Mouse (Mus musculus) MEL (cell line): Measurements from ENCODE around the gene Cd300ld3. TPM values are rescaled to one million over a fixed set of nuclear protein-coding genes. Genes with fewer than 3 reads are reported as not detected.

Experiments
- DNase-seq: peaks from one replicate; pipeline ENCODE4 v3.0.0; 2011; ENCODE audit warnings: low read depth, low spot score
- H3K27ac ChIP-seq: 2 replicates; pipeline ENCODE4 v1.5.1; 2012; ENCODE audit warnings: low read depth, mild to moderate bottlenecking, control low read depth, low read length, moderate library complexity; ENCODE audit not compliant: control insufficient read depth
- H3K27me3 ChIP-seq, 2 experiments: fragments of 150-350 bp in 1 of 2; sonication (generic) in 1 of 2; 2 replicates each; pipeline ENCODE4 v1.6.1; 2012; ENCODE audit warnings: low read length in 2 of 2, mild to moderate bottlenecking in 2 of 2, improper control_type of control experiment in 1 of 2, moderate library complexity in 1 of 2; ENCODE audit not compliant: insufficient read depth in 2 of 2, control insufficient read depth in 1 of 2
- H3K36me3 ChIP-seq, 2 experiments: 2 replicates each; pipeline ENCODE4 v1.6.1; 2012 to 2014; ENCODE audit warnings: low read length in 2 of 2, improper control_type of control experiment in 1 of 2, inconsistent platforms in 1 of 2, mild to moderate bottlenecking in 1 of 2; ENCODE audit not compliant: insufficient read depth in 2 of 2, control insufficient read depth in 1 of 2
- H3K4me1 ChIP-seq, 2 experiments: fragments of 150-350 bp in 1 of 2; sonication (generic) in 1 of 2; 2 replicates each; pipeline ENCODE4 v1.6.1; 2012; ENCODE audit warnings: low read length in 2 of 2, improper control_type of control experiment in 1 of 2, mild to moderate bottlenecking in 1 of 2; ENCODE audit not compliant: insufficient read depth in 2 of 2, control insufficient read depth in 1 of 2
- H3K4me3 ChIP-seq, 2 experiments: fragments of 150-350 bp in 1 of 2; sonication (generic) in 1 of 2; 2 replicates each; pipeline ENCODE4 v1.5.1; 2012; ENCODE audit warnings: low read depth in 2 of 2, low read length in 2 of 2, mild to moderate bottlenecking in 2 of 2, moderate library complexity in 2 of 2, control low read depth in 1 of 2, improper control_type of control experiment in 1 of 2; ENCODE audit not compliant: control insufficient read depth in 1 of 2, insufficient read depth in 1 of 2
- H3K79me2 ChIP-seq: 2 replicates; pipeline ENCODE4 v1.6.1; 2012; ENCODE audit warnings: mild to moderate bottlenecking, low read length, moderate library complexity; ENCODE audit not compliant: control insufficient read depth, poor library complexity, insufficient read depth
- H3K9ac ChIP-seq: 2 replicates; pipeline ENCODE4 v1.6.1; 2012; ENCODE audit warnings: low read depth, mild to moderate bottlenecking, control low read depth, low read length, moderate library complexity; ENCODE audit not compliant: control insufficient read depth, poor library complexity, severe bottlenecking
- H3K9me3 ChIP-seq: fragments of 150-350 bp; sonication (generic); replicated peaks from 2 replicates; pipeline ENCODE4 v1.6.1; 2012; ENCODE audit warnings: mild to moderate bottlenecking, low read length, improper control_type of control experiment, moderate library complexity; ENCODE audit not compliant: insufficient read depth
- BHLHE40 ChIP-seq: IDR thresholded peaks from 2 replicates; pipeline ENCODE4 v1.6.1; 2012; ENCODE audit warnings: low read depth, mild to moderate bottlenecking, inconsistent platforms, low read length, improper control_type of control experiment, borderline replicate concordance
- CHD1 ChIP-seq: IDR thresholded peaks from 2 replicates; pipeline ENCODE4 v1.6.1; 2012; ENCODE audit warnings: low read depth, mild to moderate bottlenecking, inconsistent platforms, low read length, improper control_type of control experiment
- CTCF ChIP-seq, 3 experiments: IDR thresholded peaks in 2 of 3; conservative IDR thresholded peaks in 1 of 3; 2 replicates each; pipeline ENCODE4 v1.5.1; 2011 to 2012; ENCODE audit warnings: low read length in 3 of 3, low read depth in 2 of 3, mild to moderate bottlenecking in 2 of 3, improper control_type of control experiment in 1 of 3, inconsistent platforms in 1 of 3, mixed read lengths in 1 of 3, moderate library complexity in 1 of 3; ENCODE audit not compliant: control insufficient read depth in 1 of 3, insufficient read depth in 1 of 3, poor library complexity in 1 of 3, severe bottlenecking in 1 of 3
- E2F4 ChIP-seq: IDR thresholded peaks from 2 replicates; pipeline ENCODE4 v1.6.1; 2011; ENCODE audit warnings: low read depth, low read length, improper control_type of control experiment, borderline replicate concordance
- EP300 ChIP-seq, 2 experiments: IDR thresholded peaks; 2 replicates each; pipeline ENCODE4 v1.6.1; 2011; ENCODE audit warnings: improper control_type of control experiment in 2 of 2, low read length in 2 of 2, low read depth in 1 of 2, mild to moderate bottlenecking in 1 of 2
- ETS1 ChIP-seq: IDR thresholded peaks from 2 replicates; pipeline ENCODE4 v1.6.1; 2012; ENCODE audit warnings: low read depth, mild to moderate bottlenecking, inconsistent platforms, low read length, improper control_type of control experiment, moderate library complexity
- GABPA ChIP-seq: IDR thresholded peaks from 2 replicates; pipeline ENCODE4 v1.6.1; 2012; ENCODE audit warnings: low read depth, mild to moderate bottlenecking, inconsistent platforms, low read length, improper control_type of control experiment, moderate library complexity
- MAZ ChIP-seq: IDR thresholded peaks from 2 replicates; pipeline ENCODE4 v1.6.1; 2012; ENCODE audit warnings: low read depth, mild to moderate bottlenecking, inconsistent platforms, low read length, improper control_type of control experiment
- MXI1 ChIP-seq: IDR thresholded peaks from 2 replicates; pipeline ENCODE4 v1.6.1; 2011; ENCODE audit warnings: mild to moderate bottlenecking, low read depth, low read length, improper control_type of control experiment
- MYB ChIP-seq: IDR thresholded peaks from 2 replicates; pipeline ENCODE4 v1.6.1; 2011; ENCODE audit warnings: mild to moderate bottlenecking, low read depth, low read length, improper control_type of control experiment
- MYC ChIP-seq: IDR thresholded peaks from 2 replicates; pipeline ENCODE4 v1.6.1; 2011; ENCODE audit warnings: low read depth, mild to moderate bottlenecking, low read length, improper control_type of control experiment, moderate library complexity
- NRF1 ChIP-seq: IDR thresholded peaks from 2 replicates; pipeline ENCODE4 v1.6.1; 2014; ENCODE audit warnings: low read depth, mild to moderate bottlenecking, inconsistent platforms, low read length, improper control_type of control experiment, moderate library complexity; ENCODE audit not compliant: poor library complexity, insufficient read depth, severe bottlenecking
- POLR2A ChIP-seq, 2 experiments: IDR thresholded peaks; 2 replicates each; pipeline ENCODE4 v1.6.1; 2011 to 2012; ENCODE audit warnings: low read length in 2 of 2, mild to moderate bottlenecking in 2 of 2, control low read depth in 1 of 2, improper control_type of control experiment in 1 of 2, low read depth in 1 of 2, moderate library complexity in 1 of 2; ENCODE audit not compliant: control insufficient read depth in 1 of 2, insufficient read depth in 1 of 2, poor library complexity in 1 of 2
- POLR2AphosphoS5 ChIP-seq: IDR thresholded peaks from 2 replicates; pipeline ENCODE4 v1.6.1; 2012; ENCODE audit warnings: low read depth, borderline replicate concordance, mild to moderate bottlenecking, inconsistent platforms, low read length, moderate library complexity, mixed read lengths
- RCOR1 ChIP-seq: IDR thresholded peaks from 2 replicates; pipeline ENCODE4 v1.6.1; 2012; ENCODE audit warnings: low read depth, mild to moderate bottlenecking, inconsistent platforms, low read length, improper control_type of control experiment
- SIN3A ChIP-seq: IDR thresholded peaks from 2 replicates; pipeline ENCODE4 v1.6.1; 2012; ENCODE audit warnings: low read length, improper control_type of control experiment, inconsistent platforms
- TAL1 ChIP-seq: IDR thresholded peaks from 2 replicates; pipeline ENCODE4 v1.6.1; 2012; ENCODE audit warnings: mild to moderate bottlenecking, inconsistent platforms, low read length, moderate library complexity, mixed read lengths
- TCF12 ChIP-seq: IDR thresholded peaks from 2 replicates; pipeline ENCODE4 v1.6.1; 2014; ENCODE audit warnings: low read depth, mild to moderate bottlenecking, inconsistent platforms, low read length, improper control_type of control experiment, moderate library complexity
- USF1 ChIP-seq: IDR thresholded peaks from 2 replicates; pipeline ENCODE4 v1.6.1; 2014; ENCODE audit warnings: low read depth, mild to moderate bottlenecking, inconsistent platforms, low read length, improper control_type of control experiment, moderate library complexity
- USF2 ChIP-seq, 2 experiments: IDR thresholded peaks; 2 replicates each; pipeline ENCODE4 v1.6.1; 2011 to 2012; ENCODE audit warnings: improper control_type of control experiment in 2 of 2, low read length in 2 of 2, borderline replicate concordance in 1 of 2, inconsistent platforms in 1 of 2, low read depth in 1 of 2, mild to moderate bottlenecking in 1 of 2; ENCODE audit not compliant: insufficient read depth in 1 of 2
- ZC3H11A ChIP-seq: IDR thresholded peaks from 2 replicates; pipeline ENCODE4 v1.6.1; 2012; ENCODE audit warnings: low read depth, mild to moderate bottlenecking, inconsistent platforms, low read length, improper control_type of control experiment
- ZMIZ1 ChIP-seq: IDR thresholded peaks from 2 replicates; pipeline ENCODE4 v1.6.1; 2012; ENCODE audit warnings: low read depth, mild to moderate bottlenecking, inconsistent platforms, low read length, improper control_type of control experiment, moderate library complexity
- ZNF384 ChIP-seq: IDR thresholded peaks from 2 replicates; pipeline ENCODE4 v1.6.1; 2012; ENCODE audit warnings: low read depth, mild to moderate bottlenecking, inconsistent platforms, low read length, improper control_type of control experiment
- polyA plus RNA-seq, 2 experiments: library from polyadenylated mRNA; stranded (reverse) in 1 of 2; unstranded in 1 of 2; fragments of >175 nt in 1 of 2; fragments of >200 nt in 1 of 2; gene quantifications; 2 replicates each; pipeline versions ENCODE4 v1.2.1 to v1.2.4; 2012; ENCODE audit warnings: low replicate concordance in 2 of 2, low read depth in 1 of 2; ENCODE audit not compliant: insufficient read length in 2 of 2, insufficient read depth in 1 of 2, missing spikeins in 1 of 2
- total RNA-seq: library from RNA; depleted of rRNA; stranded (reverse); fragments of 300-350 nt; gene quantifications from 2 replicates; pipeline ENCODE4 v1.2.3, GENCODE M21; 2012; rRNA removed

The Cd300ld3 gene
- not detected in 2 replicates for total RNA-seq
- polyA plus RNA-seq = not detected

DNA sequence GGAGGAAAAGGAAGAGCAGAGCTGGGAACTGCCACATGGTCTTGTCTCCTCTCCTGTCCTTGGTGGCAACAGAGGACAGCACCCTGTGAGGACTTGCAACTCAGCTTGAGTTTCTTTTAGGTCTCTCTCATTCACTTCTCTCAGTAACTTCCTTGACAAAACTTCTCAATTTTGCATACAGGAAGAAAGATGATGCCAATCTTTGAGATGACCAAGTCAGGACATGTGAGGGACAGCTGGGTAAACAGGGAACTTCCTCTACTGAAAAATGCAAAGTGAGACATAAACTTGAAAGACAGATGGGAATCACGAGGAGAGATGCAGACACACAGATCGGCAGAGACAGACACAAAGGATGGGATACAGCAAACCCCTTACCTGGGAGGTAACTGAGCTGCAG, at the start of gene Cd300ld3:
Gene Cd300ld3, minus strand, starts transcription at position 151 of the 400 bp plus-strand sequence.
- H3K27ac ChIP-seq = no peak within 1 kb of the TSS
- H3K36me3 ChIP-seq = no peaks in the 10 kb centered on the region
- DNase-seq = no peak
- H3K9ac ChIP-seq = no peak within 1 kb of the TSS
- H3K4me1 ChIP-seq = no peaks in the 10 kb centered on the region
- H3K9me3 ChIP-seq = no peaks in the 10 kb centered on the region
- TF ChIP-seq E2F4 = no peak
- no peak for TF ChIP-seq EP300 (IDR thresholded peaks at IDR 0.05; ENCODE audit: low read depth in 1 of 2, low read length in 2 of 2)
- TF ChIP-seq BHLHE40 = no peak
- no peak for TF ChIP-seq SIN3A
- TF ChIP-seq POLR2A (IDR thresholded peaks at IDR 0.05; ENCODE audit: control insufficient read depth in 1 of 2, insufficient read depth in 1 of 2, low read depth in 1 of 2, low read length in 2 of 2, poor library complexity in 1 of 2) = no peak
- TF ChIP-seq MAZ = no peak
- no peak for TF ChIP-seq USF1
- TF ChIP-seq MYC = no peak
- TF ChIP-seq NRF1 = no peak
- no peak for TF ChIP-seq RCOR1
- TF ChIP-seq POLR2AphosphoS5 = no peak
- TF ChIP-seq USF2 (IDR thresholded peaks at IDR 0.05; ENCODE audit: borderline replicate concordance in 1 of 2, insufficient read depth in 1 of 2, low read depth in 1 of 2, low read length in 2 of 2) = no peak
- TF ChIP-seq MYB = no peak
- no peaks in the 10 kb centered on the region for H3K27me3 ChIP-seq
- H3K79me2 ChIP-seq = no peaks in the 10 kb centered on the region
- H3K4me3 ChIP-seq = no peak within 1 kb of the TSS

DNA sequence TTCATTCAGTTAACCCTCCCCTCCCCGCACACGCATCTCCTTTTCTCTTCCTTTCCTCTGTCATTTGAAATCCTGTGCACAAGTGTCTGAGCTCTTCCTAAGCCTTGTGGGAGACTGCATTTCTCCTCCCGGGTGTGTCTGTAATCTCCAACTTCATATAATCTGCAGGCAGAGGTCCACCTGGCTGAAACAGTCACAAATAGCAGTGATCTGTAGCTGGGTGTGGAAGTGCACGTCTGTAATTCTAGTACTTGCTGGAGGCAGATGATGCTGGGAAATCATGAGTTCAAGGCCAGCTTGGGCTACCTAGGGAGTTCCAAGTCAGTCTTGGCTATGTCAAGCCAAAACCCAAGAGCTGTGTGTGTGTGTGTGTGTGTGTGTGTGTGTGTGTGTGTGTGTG, 43.9 kb upstream of the Cd300ld3 start:
- Histone ChIP-seq H3K4me1 (no peaks in the 10 kb centered on the region), H3K9ac (no peak overlapping the region), H3K79me2 (no peaks in the 10 kb centered on the region), H3K27me3 (no peaks in the 10 kb centered on the region), H3K36me3 (no peaks in the 10 kb centered on the region), H3K9me3 (no peaks in the 10 kb centered on the region), H3K4me3 (no peak overlapping the region), H3K27ac (no peak overlapping the region)
- no peak for DNase-seq
- TF ChIP-seq E2F4 = no peak
- no peak for TF ChIP-seq USF1
- no peak for TF ChIP-seq MXI1
- no peak for TF ChIP-seq TAL1
- no peak for TF ChIP-seq ZC3H11A
- TF ChIP-seq TCF12 = no peak
- no peak for TF ChIP-seq EP300 (IDR thresholded peaks at IDR 0.05; ENCODE audit: low read depth in 1 of 2, low read length in 2 of 2)
- no peak for TF ChIP-seq MYB
- no peak for TF ChIP-seq POLR2AphosphoS5
- TF ChIP-seq CTCF (IDR thresholded peaks at IDR 0.05 in 2 of 3, conservative IDR thresholded peaks at IDR 0.05 in 1 of 3; ENCODE audit: control insufficient read depth in 1 of 3, insufficient read depth in 1 of 3, low read depth in 2 of 3, low read length in 3 of 3, poor library complexity in 1 of 3, severe bottlenecking in 1 of 3) = no peak
- no peak for TF ChIP-seq ZNF384
- TF ChIP-seq GABPA = no peak
- no peak for TF ChIP-seq CHD1
- TF ChIP-seq RCOR1 = no peak
- no peak for TF ChIP-seq ETS1
- TF ChIP-seq ZMIZ1 = no peak
